Mouse (Mus musculus) intestine, embryonic 14.5 days (tissue): ENCODE data around the gene Ednrb. TPM values are rescaled to one million over a fixed set of nuclear protein-coding genes. Genes with fewer than 3 reads are reported as not detected.

Source experiments
- ATAC-seq: fragments of 200-750 bp; cut with Nextera tagmentation; replicated peaks from 2 replicates; pipeline ENCODE4 v1.8.0; 2017; ENCODE audit warnings: low read depth, moderate number of reproducible peaks, moderate TSS enrichment, moderate library complexity; ENCODE audit not compliant: low FRiP score, low TSS enrichment
- DNase-seq: peaks from one replicate; pipeline ENCODE4 v3.0.0-alpha.2; 2018; ENCODE audit warnings: low spot score
- H3K27ac ChIP-seq: fragments of 300-500 bp; sonication (generic); 2 replicates; pipeline ENCODE4 v1.5.1; 2014; ENCODE audit warnings: low read depth, mild to moderate bottlenecking, control low read depth
- H3K27me3 ChIP-seq: fragments of 300-500 bp; sonication (generic); replicated peaks from 2 replicates; pipeline ENCODE4 v1.6.1; 2014; ENCODE audit warnings: low read length, control low read depth; ENCODE audit not compliant: control insufficient read depth, insufficient read depth
- H3K36me3 ChIP-seq: fragments of 300-500 bp; sonication (generic); 2 replicates; pipeline ENCODE4 v1.6.1; 2014; ENCODE audit warnings: low read length, control low read depth; ENCODE audit not compliant: control insufficient read depth, insufficient read depth
- H3K4me1 ChIP-seq: fragments of 300-500 bp; sonication (generic); replicated peaks from 2 replicates; pipeline ENCODE4 v1.6.1; 2014; ENCODE audit warnings: low read length, control low read depth, mixed read lengths; ENCODE audit not compliant: control insufficient read depth, insufficient read depth
- H3K4me2 ChIP-seq: fragments of 300-500 bp; sonication (generic); 2 replicates; pipeline ENCODE4 v1.6.1; 2014; ENCODE audit warnings: low read length
- H3K4me3 ChIP-seq: fragments of 300-500 bp; sonication (generic); 2 replicates; pipeline ENCODE4 v1.5.1; 2014; ENCODE audit warnings: low read depth, low read length, control low read depth, mixed read lengths
- H3K9ac ChIP-seq: fragments of 300-500 bp; sonication (generic); 2 replicates; pipeline ENCODE4 v1.6.1; 2014; ENCODE audit warnings: mild to moderate bottlenecking, low read length
- H3K9me3 ChIP-seq: fragments of 300-500 bp; sonication (generic); 2 replicates; pipeline ENCODE4 v1.6.1; 2016; ENCODE audit warnings: low read length, control low read depth; ENCODE audit not compliant: control insufficient read depth
- WGBS: fragments of 180-500 bp; shearing (Covaris S2); extraction: QIAGEN DNeasy Blood & Tissue Kit; methylation state at CpG from one replicate; pipeline ENCODE4 v1.1.7; 2014; 5-methylcytosine and 5-hydroxymethylcytosine counted together
- polyA plus RNA-seq: library from polyadenylated mRNA; unstranded; fragments of >200 nt; fragmentation: Nextera tagmentation; extraction: Ambion mirVana; gene quantifications from 2 replicates; pipeline ENCODE4 v1.2.1, GENCODE M21; 2014

Gene Ednrb
- polyA plus RNA-seq, 1 experiment from 2014 or later, result 185 TPM

GRCm38 (mm10) chr14:103834147-103834546 is 10.1 kb downstream of the Ednrb start:
- H3K4me2 ChIP-seq, result peak overlapping the region; percentile 12; the same call in 1 of the 2 replicates
- no peaks in the 10 kb centered on the region for H3K27me3 ChIP-seq
- H3K9ac ChIP-seq, result no peak overlapping the region
- H3K9me3 ChIP-seq, result no peaks in the 10 kb centered on the region
- 61% methylated on average over 3 of the region's 3 CpGs for WGBS
- no peak overlapping the region for H3K4me3 ChIP-seq
- H3K4me1 ChIP-seq, result peaks cover 29% of the 10 kb centered on the region
- ATAC-seq (no peak), DNase-seq (no peak)
- H3K36me3 ChIP-seq, result no peaks in the 10 kb centered on the region
- H3K27ac ChIP-seq, result no peak overlapping the region

- ATAC-seq, result 0 out of 2 replicates have a peak, but pooled peaks have one; percentile 16
- H3K4me1 ChIP-seq, result peaks cover 29% of the 10 kb centered on the region
- no peaks in the 10 kb centered on the region for H3K9me3 ChIP-seq
- H3K4me3 ChIP-seq, result no peak overlapping the region
- no peak overlapping the region for H3K4me2 ChIP-seq
- WGBS, result 29% methylated on average over 4 of the region's 4 CpGs
- H3K9ac ChIP-seq, result no peak overlapping the region
- no peaks in the 10 kb centered on the region for H3K36me3 ChIP-seq
- H3K27ac ChIP-seq, result no peak overlapping the region
- H3K27me3 ChIP-seq, result no peaks in the 10 kb centered on the region
- no peak for DNase-seq
Measured at GRCm38 (mm10) chr14:103832472-103832871, 11.7 kb downstream of the Ednrb start.

GRCm38 (mm10) chr14:103831007-103831406 is 13.2 kb downstream of the Ednrb start:
- peaks cover 23% of the 10 kb centered on the region for H3K4me1 ChIP-seq
- H3K4me2 ChIP-seq, result no peak overlapping the region
- ATAC-seq (no peak), DNase-seq (no peak)
- H3K27me3 ChIP-seq, result no peaks in the 10 kb centered on the region
- H3K9me3 ChIP-seq, result no peaks in the 10 kb centered on the region
- no peak overlapping the region for H3K9ac ChIP-seq
- WGBS, result 37% methylated on average over 5 of the region's 5 CpGs
- H3K27ac ChIP-seq, result peak overlapping the region; percentile 36
- no peaks in the 10 kb centered on the region for H3K36me3 ChIP-seq
- no peak overlapping the region for H3K4me3 ChIP-seq

- H3K27ac ChIP-seq, result no peak overlapping the region
- no peak for ATAC-seq
- peaks cover 14% of the 10 kb centered on the region; the same call in 1 of the 2 replicates for H3K4me1 ChIP-seq
- no peak overlapping the region for H3K4me3 ChIP-seq
- H3K27me3 ChIP-seq, result no peaks in the 10 kb centered on the region
- no peak overlapping the region for H3K4me2 ChIP-seq
- 92% methylated on average over 9 of the region's 9 CpGs for WGBS
- no peaks in the 10 kb centered on the region for H3K9me3 ChIP-seq
- no peak for DNase-seq
- peaks cover 7% of the 10 kb centered on the region; the same call in 1 of the 2 replicates for H3K36me3 ChIP-seq
- H3K9ac ChIP-seq, result no peak overlapping the region
Measured at GRCm38 (mm10) chr14:103826343-103826742, 17.9 kb downstream of the Ednrb start.

GRCm38 (mm10) chr14:103825934-103826333 is 18.3 kb downstream of the Ednrb start:
- Histone ChIP-seq H3K9ac (no peak overlapping the region), H3K4me3 (no peak overlapping the region), H3K27me3 (no peaks in the 10 kb centered on the region), H3K9me3 (no peaks in the 10 kb centered on the region), H3K4me1 (peaks cover 10% of the 10 kb centered on the region; the same call in 1 of the 2 replicates), H3K36me3 (peaks cover 9% of the 10 kb centered on the region; the same call in 1 of the 2 replicates), H3K27ac (no peak overlapping the region), H3K4me2 (no peak overlapping the region)
- DNase-seq (no peak), ATAC-seq (no peak)
- WGBS, result 91% methylated on average over 5 of the region's 5 CpGs

- H3K27me3 ChIP-seq, result no peaks in the 10 kb centered on the region
- no peak overlapping the region for H3K4me2 ChIP-seq
- ATAC-seq (no peak), DNase-seq (no peak)
- no peak overlapping the region for H3K27ac ChIP-seq
- 58% methylated on average over 7 of the region's 7 CpGs for WGBS
- H3K9me3 ChIP-seq, result no peaks in the 10 kb centered on the region
- peaks cover 25% of the 10 kb centered on the region for H3K36me3 ChIP-seq
- H3K9ac ChIP-seq, result no peak overlapping the region
- H3K4me1 ChIP-seq, result no peaks in the 10 kb centered on the region; the same call in 1 of the 2 replicates
- no peak overlapping the region for H3K4me3 ChIP-seq
Measured at GRCm38 (mm10) chr14:103823501-103823900, 20.7 kb downstream of the Ednrb start.

GRCm38 (mm10) chr14:103822590-103822989 is 21.6 kb downstream of the Ednrb start:
- no peak for ATAC-seq
- Histone ChIP-seq H3K4me3 (no peak overlapping the region), H3K36me3 (peaks cover 27% of the 10 kb centered on the region), H3K27ac (no peak overlapping the region), H3K9ac (no peak overlapping the region), H3K4me2 (no peak overlapping the region), H3K9me3 (no peaks in the 10 kb centered on the region), H3K4me1 (no peaks in the 10 kb centered on the region; the same call in 1 of the 2 replicates), H3K27me3 (no peaks in the 10 kb centered on the region)
- 40% methylated on average over 1 of the region's 1 CpGs for whole genome bisulfite sequencing
- DNase-seq, result no peak

- no peaks in the 10 kb centered on the region; the same call in 1 of the 2 replicates for H3K4me1 ChIP-seq
- peaks cover 26% of the 10 kb centered on the region for H3K36me3 ChIP-seq
- H3K9ac ChIP-seq, result no peak overlapping the region
- H3K4me2 ChIP-seq, result peak overlapping the region; percentile 27; the same call in 1 of the 2 replicates
- DNase-seq, result no peak
- H3K27ac ChIP-seq, result peak overlapping the region; percentile 43; the same call in 1 of the 2 replicates
- H3K9me3 ChIP-seq, result no peaks in the 10 kb centered on the region
- WGBS, result 52% methylated on average over 25 of the region's 25 CpGs
- peak; percentile 61; the same call in 1 of the 2 replicates for ATAC-seq
- no peaks in the 10 kb centered on the region for H3K27me3 ChIP-seq
- no peak overlapping the region for H3K4me3 ChIP-seq
Measured at GRCm38 (mm10) chr14:103816637-103817308, 27.4 kb downstream of the Ednrb start.

- Histone ChIP-seq H3K9me3 (no peaks in the 10 kb centered on the region), H3K4me3 (no peak overlapping the region), H3K36me3 (peaks cover 19% of the 10 kb centered on the region), H3K9ac (no peak overlapping the region), H3K27ac (no peak overlapping the region), H3K4me1 (no peaks in the 10 kb centered on the region; the same call in 1 of the 2 replicates), H3K27me3 (no peaks in the 10 kb centered on the region), H3K4me2 (no peak overlapping the region)
- no peak for DNase-seq
- 69% methylated on average over 16 of the region's 16 CpGs for WGBS
- ATAC-seq, result no peak
Measured at GRCm38 (mm10) chr14:103815542-103815941, 28.7 kb downstream of the Ednrb start.
